In the genomic region with DNA sequence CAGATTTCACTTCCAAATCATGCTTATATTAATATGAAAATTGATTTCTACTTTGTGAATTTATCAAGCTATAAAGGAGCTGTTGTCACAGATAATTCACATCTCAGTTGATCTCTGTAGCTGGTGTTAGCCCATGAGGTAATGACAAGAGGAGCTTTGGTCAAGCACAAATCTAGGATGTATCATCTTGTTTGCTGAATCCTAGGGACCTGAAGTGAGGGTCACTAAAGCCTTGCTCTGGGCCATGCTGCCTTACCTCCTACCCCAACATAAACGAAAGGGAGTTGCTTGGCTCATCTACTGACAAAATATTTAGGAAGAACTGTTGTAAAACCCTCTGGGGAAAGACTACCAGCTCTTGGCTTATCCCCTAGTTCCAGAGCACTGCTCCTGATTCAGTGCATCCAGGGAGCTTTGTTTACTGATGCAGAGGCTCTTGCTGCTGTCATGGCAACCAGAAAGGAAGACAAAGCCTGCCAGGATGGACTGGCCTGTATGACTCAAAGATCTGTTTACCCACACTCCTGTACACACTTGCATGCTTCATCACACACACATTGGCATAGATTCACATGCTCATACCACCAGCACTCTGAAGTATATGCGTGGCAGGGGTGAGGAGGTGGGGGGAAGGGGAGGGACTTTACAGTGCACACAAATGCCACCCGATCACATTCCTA, we compare ENCODE assay signal across 10 mouse cellular contexts.
DNase-seq lines count a peak whose midpoint lies in the region; ATAC-seq lines count a peak whose summit lies in the region.
"Had no signal": no experiment of that assay in that cellular context is flagged by ENCODE, and none has a peak within 500 bp of the region (broad histone marks: within the 10 kb centered on the region; RNA-seq: fewer than 3 reads in every experiment).

No protein-coding gene starts in this region.

- H3K4me2 ChIP-seq in forebrain, embryonic 13.5 days: no peak overlapping the region
- no peak overlapping the region for H3K4me2 ChIP-seq in neural tube, embryonic 12.5 days (replicated peaks)
- H3K4me2 ChIP-seq: liver, embryonic 11.5 days had no signal

- no peaks in the 10 kb centered on the region for H3K36me3 ChIP-seq in forebrain, embryonic 13.5 days (ENCODE audit: poor library complexity, severe bottlenecking)
- no peaks in the 10 kb centered on the region for H3K36me3 ChIP-seq in neural tube, embryonic 12.5 days

- H3K9ac ChIP-seq in forebrain, embryonic 13.5 days: no peak overlapping the region
- H3K9ac ChIP-seq in neural tube, embryonic 12.5 days: no peak overlapping the region

- peaks cover 15% of the 10 kb centered on the region for H3K4me1 ChIP-seq in forebrain, embryonic 13.5 days
- peaks cover 7% of the 10 kb centered on the region for H3K4me1 ChIP-seq in neural tube, embryonic 12.5 days

- DNase-seq in cerebellum, adult 18-20 months: peak; percentile 13 to 22
- peak; percentile 29 for DNase-seq in layer of hippocampus, adult 9-10 months (ENCODE audit: low spot score)
- DNase-seq in heart, adult 9 months (ENCODE audit: low spot score in 2 of 2): no peak
- DNase-seq in thymus, postnatal 36 days: no peak
- DNase-seq in urinary bladder, postnatal 14 days (ENCODE audit: low spot score): no peak
- no peak for DNase-seq in ovary, postnatal 14 days (ENCODE audit: low spot score)
- DNase-seq: heart, postnatal 10 days had no signal

- 24% methylated on average over 3 of the region's 3 CpGs for WGBS in forebrain, embryonic 13.5 days
- WGBS in neural tube, embryonic 12.5 days: 61% methylated on average over 3 of the region's 3 CpGs

- H3K4me3 ChIP-seq in forebrain, embryonic 13.5 days: no peak overlapping the region
- H3K4me3 ChIP-seq in neural tube, embryonic 12.5 days: no peak overlapping the region

- ATAC-seq in forebrain, embryonic 13.5 days: peak; percentile 90
- ATAC-seq in neural tube, embryonic 12.5 days (ENCODE audit: low FRiP score, low read depth): peak; percentile 85

- no peaks in the 10 kb centered on the region for H3K27me3 ChIP-seq in forebrain, embryonic 13.5 days
- no peaks in the 10 kb centered on the region for H3K27me3 ChIP-seq in neural tube, embryonic 12.5 days (replicated peaks)

- peak overlapping the region; percentile 48; the same call in 1 of the 2 replicates for H3K27ac ChIP-seq in forebrain, embryonic 13.5 days
- H3K27ac ChIP-seq in neural tube, embryonic 12.5 days: no peak overlapping the region

- no peaks in the 10 kb centered on the region for H3K9me3 ChIP-seq in forebrain, embryonic 13.5 days (replicated peaks)
- no peaks in the 10 kb centered on the region for H3K9me3 ChIP-seq in neural tube, embryonic 12.5 days

Comparison
In these comparisons a context has a peak if more than half of its experiments do, and no peak if none do; other contexts are left out.
1. DNase-seq: peak in cerebellum, adult 18-20 months (2 of 2) and layer of hippocampus, adult 9-10 months (single experiment); none in heart, adult 9 months (0 of 2), thymus, postnatal 36 days (0 of 2), urinary bladder, postnatal 14 days (single experiment) and ovary, postnatal 14 days (single experiment).